12 mouse cellular contexts compared by ENCODE assay signal in the genomic region with DNA sequence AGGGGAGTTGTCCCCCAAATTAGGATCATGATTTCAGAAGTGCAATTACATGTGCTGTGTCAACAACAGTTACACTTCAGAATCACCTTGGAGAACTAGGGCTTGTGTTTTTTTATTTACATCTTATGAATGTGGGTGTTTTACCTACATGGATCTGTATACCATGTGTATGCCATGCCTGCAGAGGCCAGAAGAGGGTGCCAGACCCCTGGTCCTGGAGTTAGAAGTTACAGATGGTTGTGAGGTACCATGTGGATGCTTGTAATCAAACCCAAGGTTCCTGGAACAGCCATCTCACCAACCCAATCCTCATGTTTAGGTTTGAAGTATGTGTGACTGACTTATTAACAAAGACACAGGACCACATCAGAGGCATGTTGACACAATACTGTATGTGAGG. TPM values are rescaled to one million over a fixed set of nuclear protein-coding genes. Genes with fewer than 3 reads are reported as not detected.
DNase-seq lines count a peak whose midpoint lies in the region; ATAC-seq and TF ChIP-seq lines count a peak whose summit lies in the region.
"Had no signal": no experiment of that assay in that cellular context is flagged by ENCODE, and none has a peak within 500 bp of the region (broad histone marks: within the 10 kb centered on the region; RNA-seq: fewer than 3 reads in every experiment).

No protein-coding gene starts in this region.

- no peak for ATAC-seq in liver, postnatal 0 days

- H3K27ac ChIP-seq in left cerebral cortex, adult 2 months, result no peak overlapping the region
- no peak overlapping the region for H3K27ac ChIP-seq in liver, postnatal 0 days (ENCODE audit: low read depth)
- H3K27ac ChIP-seq: macrophage; stomach, embryonic 15.5 days had no signal

- TF ChIP-seq EP300 in liver, postnatal 0 days (IDR thresholded peaks at IDR 0.05; ENCODE audit: low read depth), result no peak

- H3K4me1 ChIP-seq in liver, postnatal 0 days (ENCODE audit: insufficient read depth), result no peaks in the 10 kb centered on the region
- H3K4me1 ChIP-seq: stomach, embryonic 15.5 days had no signal

- no peak overlapping the region for H3K4me3 ChIP-seq in left cerebral cortex, adult 2 months
- H3K4me3 ChIP-seq in liver, postnatal 0 days (ENCODE audit: low read depth, low read length), result no peak overlapping the region
- H3K4me3 ChIP-seq: stomach, embryonic 15.5 days had no signal

- no peak overlapping the region for H3K4me2 ChIP-seq in liver, postnatal 0 days (ENCODE audit: low read depth, low read length)
- H3K4me2 ChIP-seq: stomach, embryonic 15.5 days had no signal

- no peaks in the 10 kb centered on the region for H3K27me3 ChIP-seq in liver, postnatal 0 days (ENCODE audit: insufficient read depth, low read length)
- H3K27me3 ChIP-seq: stomach, embryonic 15.5 days had no signal

- H3K9me3 ChIP-seq in liver, postnatal 0 days (ENCODE audit: low read length), result no peaks in the 10 kb centered on the region
- H3K9me3 ChIP-seq: stomach, embryonic 15.5 days had no signal

- H3K36me3 ChIP-seq in liver, postnatal 0 days (replicated peaks; ENCODE audit: insufficient read depth, low read length), result peaks cover 68% of the 10 kb centered on the region

- no peak overlapping the region for H3K9ac ChIP-seq in liver, postnatal 0 days (replicated peaks)
- H3K9ac ChIP-seq: stomach, embryonic 15.5 days had no signal

- intact Hi-C loops in left cerebral cortex, adult 2 months (cut with DNase I), result no loop called here
- intact Hi-C loops in left cerebral cortex, postnatal 14 days (cut with DNase I), result no loop called here

- TF ChIP-seq CTCF in left cerebral cortex, adult 2 months (IDR thresholded peaks at IDR 0.05), result peak; percentile 47
- TF ChIP-seq CTCF in liver, postnatal 0 days (IDR thresholded peaks at IDR 0.05; ENCODE audit: low read depth), result peak; percentile 75

- peak; percentile 43 for DNase-seq in cerebellum, adult 9-11 months
- no peak for DNase-seq in cerebellum, adult 8-10 months
- no peak for DNase-seq in left cerebral cortex, adult 2 months (ENCODE audit: extremely low spot score in 1 of 2, low spot score in 2 of 2)
- DNase-seq in left cerebral cortex, postnatal 14 days (ENCODE audit: low spot score in 2 of 2), result no peak
- peak; percentile 48 for DNase-seq in R1 (ENCODE audit: low read depth, low spot score)
- DNase-seq in liver, postnatal 0 days, result peak; percentile 48
- no peak for DNase-seq in spleen, adult 12 weeks (ENCODE audit: low spot score)
- DNase-seq in frontal cortex, postnatal 10 days (ENCODE audit: low spot score in 2 of 2), result no peak
- DNase-seq: gastrocnemius, postnatal 25 days had no signal

RNA-seq across cellular contexts. Expression of a gene that starts 20.4 kb away (rescaled TPM):
- total RNA-seq in left cerebral cortex, adult 2 months (2021), result 10 to 100 TPM; 12.2 to 16.4 TPM
- 10 to 100 TPM; 11.7 to 14.6 TPM for total RNA-seq in left cerebral cortex, postnatal 14 days (2021)
- 0.26 and 0.52 TPM in 2 replicates for polyA plus RNA-seq in liver, postnatal 0 days (2015; fragmentation: Nextera tagmentation; extraction: Ambion mirVana)

RNA-seq across cellular contexts. Expression of a gene that starts 25.7 kb away (rescaled TPM):
- 1 to 10 TPM; 3.4 to 4.1 TPM for total RNA-seq in left cerebral cortex, adult 2 months (2021)
- total RNA-seq in left cerebral cortex, postnatal 14 days (2021), result 1 to 10 TPM; 3.5 to 5.0 TPM
- not detected in 2 replicates for polyA plus RNA-seq in liver, postnatal 0 days (2015; fragmentation: Nextera tagmentation; extraction: Ambion mirVana)
- total RNA-seq: gastrocnemius, postnatal 25 days had no signal
- polyA plus RNA-seq: C2C12; macrophage; stomach, embryonic 15.5 days had no signal

RNA-seq across cellular contexts. Expression of a gene that starts 32.9 kb away (rescaled TPM):
- 1 to 10 TPM; 2.3 to 3.2 TPM for total RNA-seq in left cerebral cortex, adult 2 months (2021)
- 1 to 10 TPM; 1.5 to 2.0 TPM for total RNA-seq in left cerebral cortex, postnatal 14 days (2021)
- not detected in 2 replicates for polyA plus RNA-seq in liver, postnatal 0 days (2015; fragmentation: Nextera tagmentation; extraction: Ambion mirVana)
- polyA plus RNA-seq: macrophage had no signal

RNA-seq across cellular contexts. Expression of a gene that starts 35.4 kb away (rescaled TPM):
- not detected for total RNA-seq in left cerebral cortex, adult 2 months (2021)
- under 1 TPM; 0.11 to 0.23 TPM for total RNA-seq in left cerebral cortex, postnatal 14 days (2021)
- 0.04 and 0.08 TPM in 2 replicates for polyA plus RNA-seq in liver, postnatal 0 days (2015; fragmentation: Nextera tagmentation; extraction: Ambion mirVana)
- polyA plus RNA-seq: macrophage; stomach, embryonic 15.5 days had no signal

RNA-seq across cellular contexts. Expression of a gene that starts 39.8 kb away (rescaled TPM):
- 10 to 100 TPM; 93.2 to 99.7 TPM for total RNA-seq in left cerebral cortex, adult 2 months (2021)
- 100 to 1,000 TPM; 102 to 105 TPM for total RNA-seq in left cerebral cortex, postnatal 14 days (2021)
- 17.9 and 18.0 TPM in 2 replicates for polyA plus RNA-seq in liver, postnatal 0 days (2015; fragmentation: Nextera tagmentation; extraction: Ambion mirVana)

Comparison
In these comparisons a context has a peak if more than half of its experiments do, and no peak if none do; other contexts are left out.
1. DNase-seq: peak in cerebellum, adult 9-11 months (single experiment), R1 (single experiment) and liver, postnatal 0 days (single experiment); none in cerebellum, adult 8-10 months (single experiment), left cerebral cortex, adult 2 months (0 of 2), left cerebral cortex, postnatal 14 days (0 of 2), spleen, adult 12 weeks (single experiment) and frontal cortex, postnatal 10 days (0 of 2).